Mouse (Mus musculus): ENCODE measurements at regions not wholly inside any gene's neighbourhood (a gene's known extent, or its start where the extent isn't known, plus 50 kb on each side); places are given as distances from the start of the nearest gene placed in this dataset.

- DNase-seq (ENCODE audit: low read depth, low spot score): no peak
Observed at GRCm38 (mm10) chr15:45171605-45172004, 5037.4 kb downstream of the 9330182O14Rik start.

- DNase-seq (ENCODE audit: low read depth, low spot score): peak; percentile 5
Observed at GRCm38 (mm10) chr15:45178341-45178740, 5044.2 kb downstream of the 9330182O14Rik start.

GRCm38 (mm10) chr15:45180173-45180572 lies 5046.0 kb downstream of the 9330182O14Rik start:
- no peak for DNase-seq (ENCODE audit: low read depth, low spot score)

Data from forelimb bud, embryonic 11.5 days (tissue).